Mouse (Mus musculus) heart, adult 2 months (tissue): ENCODE data around the gene Ankrd61.

Experiments
- CTCF ChIP-seq: fragments of 200-600 bp; IDR thresholded peaks from 2 replicates; pipeline ENCODE4 v1.8.1; 2022; ENCODE audit warnings: antibody characterized with exemption, mild to moderate bottlenecking, moderate library complexity
- POLR2A ChIP-seq: fragments of 200-500 bp; IDR thresholded peaks from 2 replicates; pipeline ENCODE4 v1.6.1; 2011; ENCODE audit warnings: mild to moderate bottlenecking, low read depth, low read length, control low read depth; ENCODE audit not compliant: insufficient read depth

GRCm38 (mm10) chr5:143933414-143933813 is 35.9 kb upstream of the Ankrd61 start:
- TF ChIP-seq POLR2A (no peak), CTCF (no peak)
